Mouse (Mus musculus) neural tube, embryonic 13.5 days (tissue): ENCODE measurements around the gene Nr6a1. TPM values are rescaled to one million over a fixed set of nuclear protein-coding genes. Genes with fewer than 3 reads are reported as not detected.

Experiments
- ATAC-seq: fragments of 200-750 bp; cut with Nextera tagmentation; 2 replicates; pipeline ENCODE4 v1.8.0; 2017; ENCODE audit warnings: low read depth, mild to moderate bottlenecking, moderate TSS enrichment, moderate library complexity
- H3K27ac ChIP-seq: fragments of 300-500 bp; sonication (generic); replicated peaks from 2 replicates; pipeline ENCODE4 v1.5.1; 2015; ENCODE audit warnings: moderate library complexity, mild to moderate bottlenecking, inconsistent platforms
- H3K27me3 ChIP-seq: fragments of 300-500 bp; sonication (generic); 2 replicates; pipeline ENCODE4 v1.6.1; 2015; ENCODE audit warnings: mild to moderate bottlenecking, inconsistent platforms
- H3K36me3 ChIP-seq: fragments of 300-500 bp; sonication (generic); 2 replicates; pipeline ENCODE4 v1.6.1; 2015; ENCODE audit warnings: mild to moderate bottlenecking, inconsistent platforms
- H3K4me1 ChIP-seq: fragments of 300-500 bp; sonication (generic); replicated peaks from 2 replicates; pipeline ENCODE4 v1.6.1; 2015; ENCODE audit warnings: inconsistent platforms
- H3K4me2 ChIP-seq: fragments of 300-500 bp; sonication (generic); 2 replicates; pipeline ENCODE4 v1.6.1; 2015; ENCODE audit warnings: inconsistent platforms, mild to moderate bottlenecking, moderate library complexity
- H3K4me3 ChIP-seq: fragments of 300-500 bp; sonication (generic); 2 replicates; pipeline ENCODE4 v1.5.1; 2015; ENCODE audit warnings: mild to moderate bottlenecking, inconsistent platforms
- H3K9ac ChIP-seq: fragments of 300-500 bp; sonication (generic); 2 replicates; pipeline ENCODE4 v1.6.1; 2015; ENCODE audit warnings: moderate library complexity, mild to moderate bottlenecking, inconsistent platforms
- H3K9me3 ChIP-seq: fragments of 300-500 bp; sonication (generic); 2 replicates; pipeline ENCODE4 v1.6.1; 2016; ENCODE audit warnings: inconsistent platforms
- WGBS: fragments of 180-500 bp; shearing (Covaris S2); methylation state at CpG from one replicate; pipeline ENCODE4 v1.1.7; 2015; 5-methylcytosine and 5-hydroxymethylcytosine counted together
- polyA plus RNA-seq: library from polyadenylated mRNA; unstranded; fragments of >200 nt; fragmentation: Nextera tagmentation; extraction: Ambion mirVana; gene quantifications from 2 replicates; pipeline ENCODE4 v1.2.1, GENCODE M21; 2015

Gene Nr6a1
- polyA plus RNA-seq, 1 experiment from 2014 or later, result 2.9 TPM

DNA sequence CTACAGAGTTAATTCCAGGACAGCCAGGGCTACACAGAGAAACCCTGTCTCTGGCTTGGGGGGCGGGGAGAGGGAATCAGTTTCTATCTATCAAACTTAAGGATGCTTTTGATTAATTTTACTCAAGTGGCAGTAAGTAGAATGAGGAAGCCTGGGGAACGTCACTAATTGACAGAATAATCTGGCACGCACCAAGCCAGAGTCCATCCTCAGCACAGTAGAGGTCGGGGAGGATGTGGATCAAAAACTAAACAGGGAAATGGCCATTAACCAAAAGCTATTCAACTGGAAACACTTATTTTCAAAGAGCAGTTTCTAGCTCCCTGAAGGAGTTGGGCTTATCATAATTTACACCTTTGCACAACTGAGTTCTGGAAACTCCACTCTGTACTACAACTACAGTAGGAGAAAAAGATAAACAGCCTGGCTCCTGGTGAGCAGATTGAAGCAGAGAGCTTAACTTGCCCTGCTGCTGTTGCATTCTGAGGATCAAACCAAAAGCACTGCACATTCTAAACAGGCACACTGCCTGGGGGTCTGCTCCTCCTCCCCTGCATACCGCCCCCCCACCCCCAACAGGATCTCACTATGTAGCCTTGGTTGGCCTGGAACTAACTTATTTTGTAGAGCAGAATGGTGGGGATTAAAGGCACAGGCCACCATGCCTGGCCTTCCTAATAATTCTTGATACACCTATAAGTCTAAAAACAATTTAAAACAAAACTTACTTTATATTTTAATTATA is 141.1 kb downstream of the Nr6a1 start:
- 36% methylated on average over 5 of the region's 5 CpGs for WGBS
- Histone ChIP-seq H3K9ac (no peak overlapping the region), H3K9me3 (no peaks in the 10 kb centered on the region), H3K36me3 (no peaks in the 10 kb centered on the region), H3K4me3 (no peak overlapping the region), H3K4me2 (no peak overlapping the region), H3K27me3 (no peaks in the 10 kb centered on the region), H3K4me1 (peaks cover 23% of the 10 kb centered on the region), H3K27ac (no peak overlapping the region)
- no peak for ATAC-seq

DNA sequence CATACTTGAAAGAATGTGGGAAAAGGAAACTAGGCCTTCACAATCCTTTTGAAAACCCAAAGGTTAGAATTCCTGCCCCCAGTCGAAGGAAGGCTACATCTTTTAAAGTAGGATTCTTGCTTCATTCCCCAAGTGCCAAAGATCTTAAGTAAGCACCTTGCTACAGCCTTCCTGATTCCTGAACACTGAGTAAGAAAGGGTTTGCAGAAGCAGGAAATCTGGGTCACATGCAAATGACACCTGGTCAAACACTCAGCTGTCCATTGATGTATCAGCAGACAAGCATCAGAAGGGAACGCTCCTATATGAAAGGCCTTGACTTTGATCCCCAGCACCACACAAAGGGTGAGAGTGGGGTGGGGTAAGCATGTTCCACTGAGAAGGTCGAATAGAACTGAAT is 142.4 kb downstream of the Nr6a1 start:
- H3K36me3 ChIP-seq, result no peaks in the 10 kb centered on the region
- H3K27me3 ChIP-seq, result no peaks in the 10 kb centered on the region
- peaks cover 23% of the 10 kb centered on the region for H3K4me1 ChIP-seq
- H3K9me3 ChIP-seq, result no peaks in the 10 kb centered on the region
- H3K4me2 ChIP-seq, result no peak overlapping the region
- H3K27ac ChIP-seq, result no peak overlapping the region
- no peak for ATAC-seq
- no peak overlapping the region for H3K4me3 ChIP-seq
- no peak overlapping the region for H3K9ac ChIP-seq
- 60% methylated on average over 3 of the region's 3 CpGs for WGBS

DNA sequence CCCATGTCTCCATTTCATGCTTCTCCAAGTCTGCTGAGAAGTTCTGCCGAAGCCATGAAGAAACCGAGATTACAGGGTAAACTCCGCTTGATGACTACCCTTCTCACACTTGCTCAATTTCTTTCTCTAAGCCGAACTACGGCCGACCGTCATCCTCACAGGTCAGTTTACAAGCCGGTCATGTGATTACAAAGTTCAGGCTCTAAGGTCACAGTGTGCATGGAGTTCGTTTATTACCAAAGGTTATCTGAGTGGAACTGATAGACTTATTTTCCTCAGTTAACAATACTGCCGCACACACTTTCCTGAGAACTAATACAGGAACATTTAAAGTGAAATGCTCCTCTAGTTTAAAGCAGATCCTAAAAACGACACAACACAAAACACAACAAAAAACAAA is 143.1 kb downstream of the Nr6a1 start:
- 15% methylated on average over 11 of the region's 11 CpGs for WGBS
- H3K27me3 ChIP-seq, result no peaks in the 10 kb centered on the region
- H3K4me1 ChIP-seq, result peaks cover 23% of the 10 kb centered on the region
- H3K4me2 ChIP-seq, result no peak overlapping the region
- no peak overlapping the region for H3K4me3 ChIP-seq
- no peak overlapping the region for H3K27ac ChIP-seq
- ATAC-seq, result no peak
- H3K9me3 ChIP-seq, result no peaks in the 10 kb centered on the region
- H3K36me3 ChIP-seq, result no peaks in the 10 kb centered on the region
- H3K9ac ChIP-seq, result no peak overlapping the region

DNA sequence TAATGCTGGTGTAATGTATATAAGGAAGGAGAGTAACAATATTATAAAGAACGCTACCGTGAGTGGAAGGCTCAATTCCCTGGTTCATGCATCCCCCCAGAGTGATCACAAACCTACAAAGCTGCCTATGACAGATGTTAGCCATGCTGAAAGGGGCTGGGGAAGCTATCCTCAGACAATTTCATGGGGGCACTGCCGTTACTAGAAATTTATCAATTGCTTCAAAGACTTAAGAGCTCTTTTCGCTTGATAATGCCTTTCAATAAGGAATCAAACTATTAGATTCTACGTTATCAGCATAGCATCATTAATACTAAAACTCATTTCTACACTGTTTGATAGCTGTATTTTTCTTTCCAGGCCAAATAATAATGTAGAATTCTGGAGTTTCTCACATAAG is 144.1 kb downstream of the Nr6a1 start:
- Histone ChIP-seq H3K36me3 (no peaks in the 10 kb centered on the region), H3K27me3 (no peaks in the 10 kb centered on the region), H3K4me1 (peaks cover 23% of the 10 kb centered on the region), H3K4me2 (no peak overlapping the region), H3K27ac (no peak overlapping the region), H3K9me3 (no peaks in the 10 kb centered on the region), H3K9ac (no peak overlapping the region), H3K4me3 (no peak overlapping the region)
- WGBS, result 35% methylated on average over 5 of the region's 5 CpGs
- ATAC-seq, result no peak

DNA sequence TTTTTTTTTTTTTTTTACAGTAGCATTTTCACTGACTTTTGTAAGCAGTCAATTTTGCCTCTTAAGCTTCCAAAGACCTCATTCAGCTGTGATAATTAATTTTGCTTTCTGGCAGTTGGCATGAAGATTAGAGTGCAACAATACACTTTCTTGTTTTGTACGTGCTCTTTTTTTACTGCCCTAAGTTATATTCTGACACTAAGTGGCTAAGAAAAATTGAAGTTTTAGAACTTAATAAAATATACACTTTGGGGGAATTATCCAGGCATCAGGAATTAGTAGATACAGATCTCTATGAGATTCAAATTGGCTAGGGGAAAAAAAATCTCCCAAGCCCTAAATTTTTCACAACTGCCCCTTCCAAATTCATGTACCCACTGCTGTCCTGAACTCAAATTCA is 144.8 kb downstream of the Nr6a1 start:
- no peaks in the 10 kb centered on the region for H3K9me3 ChIP-seq
- H3K4me3 ChIP-seq, result no peak overlapping the region
- H3K27ac ChIP-seq, result no peak overlapping the region
- H3K9ac ChIP-seq, result no peak overlapping the region
- peaks cover 23% of the 10 kb centered on the region for H3K4me1 ChIP-seq
- no peaks in the 10 kb centered on the region for H3K36me3 ChIP-seq
- no peaks in the 10 kb centered on the region for H3K27me3 ChIP-seq
- WGBS, result 0% methylated on average over 1 of the region's 1 CpGs
- no peak overlapping the region for H3K4me2 ChIP-seq
- ATAC-seq, result no peak

DNA sequence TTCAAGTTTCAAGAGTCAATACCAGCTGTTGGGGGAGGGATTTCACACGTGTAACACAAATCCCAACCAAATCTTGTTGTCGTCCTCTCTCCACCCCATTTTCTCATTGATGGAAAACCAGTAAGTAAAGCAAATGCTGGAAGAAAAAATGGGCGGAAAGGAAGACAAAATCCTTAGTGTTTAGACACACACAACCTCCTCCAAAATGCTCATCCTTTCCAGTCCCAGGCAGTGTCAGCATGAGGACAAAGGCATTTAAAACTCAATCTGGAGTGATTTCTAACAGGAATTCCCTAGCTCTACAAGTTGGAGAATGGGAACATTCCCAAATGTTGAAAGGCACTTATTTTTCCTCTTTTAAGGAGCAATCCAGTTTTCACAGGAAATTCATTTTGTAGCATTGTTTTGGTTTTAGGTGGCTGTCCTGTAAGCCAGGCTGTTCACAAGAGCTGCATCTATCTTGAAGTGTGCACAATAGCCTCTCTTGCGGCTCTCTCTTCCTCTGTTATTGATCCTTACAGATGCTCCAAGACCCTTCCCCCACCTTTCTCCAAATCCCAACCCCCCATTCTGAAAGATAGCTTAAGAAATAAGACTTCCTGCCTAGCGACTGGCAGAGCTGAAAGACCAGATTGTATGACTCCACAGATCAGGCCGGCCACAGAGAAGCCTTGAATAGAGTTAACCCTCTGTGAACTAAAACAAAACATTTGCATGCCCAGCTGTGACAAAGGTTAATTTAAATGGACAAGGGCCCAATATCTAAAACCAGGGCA is 145.4 kb downstream of the Nr6a1 start:
- no peak overlapping the region; the same call in 1 of the 2 replicates for H3K27ac ChIP-seq
- H3K4me3 ChIP-seq, result no peak overlapping the region
- no peak; the same call in 1 of the 2 replicates for ATAC-seq
- no peak overlapping the region for H3K9ac ChIP-seq
- H3K9me3 ChIP-seq, result no peaks in the 10 kb centered on the region
- no peaks in the 10 kb centered on the region for H3K27me3 ChIP-seq
- peaks cover 23% of the 10 kb centered on the region for H3K4me1 ChIP-seq
- peak overlapping the region; percentile 32; the same call in 1 of the 2 replicates for H3K4me2 ChIP-seq
- H3K36me3 ChIP-seq, result no peaks in the 10 kb centered on the region
- 9% methylated on average over 6 of the region's 6 CpGs for WGBS

DNA sequence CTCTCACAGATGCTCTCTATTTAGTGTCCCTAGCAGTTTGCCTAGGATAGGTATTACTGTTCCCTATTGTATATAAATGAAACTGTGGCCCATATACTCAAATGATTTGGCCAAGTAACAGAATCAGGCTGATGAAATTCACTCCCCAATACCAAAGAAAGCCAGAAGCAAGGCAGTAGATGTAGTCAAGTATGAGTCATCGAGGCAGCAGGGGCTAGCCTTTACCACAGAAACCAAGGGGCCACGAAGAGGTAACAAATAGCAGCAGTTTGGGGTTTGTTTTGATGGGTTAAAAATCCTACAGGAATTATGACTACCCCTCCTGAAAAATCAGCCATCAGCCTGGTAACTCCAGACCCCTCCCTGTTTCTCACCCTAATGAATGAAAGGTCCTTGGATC is 147.5 kb downstream of the Nr6a1 start:
- WGBS, result 84% methylated on average over 2 of the region's 2 CpGs
- Histone ChIP-seq H3K9ac (no peak overlapping the region), H3K4me2 (no peak overlapping the region), H3K36me3 (no peaks in the 10 kb centered on the region), H3K27ac (no peak overlapping the region), H3K4me1 (peaks cover 15% of the 10 kb centered on the region), H3K9me3 (no peaks in the 10 kb centered on the region), H3K27me3 (no peaks in the 10 kb centered on the region), H3K4me3 (no peak overlapping the region)
- ATAC-seq, result no peak

DNA sequence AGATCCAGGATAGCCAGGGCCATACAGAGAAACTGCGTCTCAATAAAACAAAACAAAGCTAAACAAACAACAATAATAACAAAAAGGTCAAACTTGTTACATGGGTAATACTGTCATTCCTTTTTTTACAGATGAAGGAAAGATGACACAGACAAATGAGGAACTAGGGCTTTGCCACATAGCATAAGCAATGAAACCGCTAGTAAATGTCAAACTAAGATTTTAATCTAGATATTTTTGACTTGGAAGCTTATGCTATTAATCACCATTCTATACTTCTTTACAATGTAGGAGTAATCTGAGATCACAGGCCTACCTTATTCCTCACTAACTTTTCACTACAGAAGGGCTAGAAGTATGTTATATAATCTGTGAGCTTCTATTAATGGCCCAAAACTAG is 150.2 kb downstream of the Nr6a1 start:
- 91% methylated on average over 2 of the region's 2 CpGs for WGBS
- H3K9ac ChIP-seq, result no peak overlapping the region
- ATAC-seq, result no peak

DNA sequence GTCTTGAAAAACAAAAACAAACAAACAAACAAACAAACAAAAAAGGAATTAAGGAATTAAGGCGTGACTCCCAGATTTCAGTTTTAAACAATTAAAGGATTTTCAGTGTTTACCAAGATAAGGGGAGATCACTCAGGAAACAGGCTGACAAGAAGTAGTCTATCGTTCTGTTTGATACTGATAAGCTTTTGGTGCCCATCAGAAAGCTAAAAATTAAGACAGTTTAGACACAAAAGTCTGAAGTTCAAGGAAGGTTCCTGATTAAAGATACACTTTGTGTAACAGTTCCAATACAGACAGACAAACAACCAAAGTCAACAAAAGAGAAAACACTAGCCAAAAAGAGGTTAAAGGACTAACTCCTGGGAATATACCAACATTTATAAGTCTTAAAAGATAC is 152.6 kb downstream of the Nr6a1 start:
- H3K4me3 ChIP-seq, result no peak overlapping the region

More for the DNA sequence above, 150.2 kb downstream of the Nr6a1 start:
- Histone ChIP-seq H3K4me2 (no peak overlapping the region), H3K36me3 (no peaks in the 10 kb centered on the region), H3K27ac (no peak overlapping the region), H3K4me1 (peaks cover 6% of the 10 kb centered on the region), H3K27me3 (no peaks in the 10 kb centered on the region), H3K9me3 (no peaks in the 10 kb centered on the region), H3K4me3 (no peak overlapping the region)

DNA sequence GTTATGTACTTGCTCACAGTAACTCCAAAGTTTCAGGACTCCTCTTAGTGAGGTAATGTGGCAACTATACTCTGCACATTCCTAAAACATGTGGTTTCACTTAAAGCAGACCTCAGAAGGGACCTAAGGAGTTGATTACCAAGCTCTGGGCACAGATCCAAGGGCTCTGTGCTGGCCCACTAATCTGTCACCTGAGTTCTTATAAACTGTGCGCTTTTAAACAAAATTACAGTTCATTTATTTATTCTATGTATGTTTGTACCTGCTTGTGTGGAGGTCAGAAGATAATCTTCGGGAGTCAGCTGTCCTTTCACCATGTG is 156.1 kb downstream of the Nr6a1 start:
- no peak for ATAC-seq
- WGBS, result 78% methylated on average over 2 of the region's 2 CpGs

More for the DNA sequence above, 152.6 kb downstream of the Nr6a1 start:
- WGBS, result 90% methylated on average over 2 of the region's 2 CpGs
- H3K9me3 ChIP-seq, result no peaks in the 10 kb centered on the region
- no peaks in the 10 kb centered on the region for H3K36me3 ChIP-seq
- no peak overlapping the region for H3K9ac ChIP-seq
- H3K4me1 ChIP-seq, result no peaks in the 10 kb centered on the region
- H3K27me3 ChIP-seq, result no peaks in the 10 kb centered on the region
- H3K4me2 ChIP-seq, result no peak overlapping the region
- no peak overlapping the region for H3K27ac ChIP-seq
- ATAC-seq, result no peak

DNA sequence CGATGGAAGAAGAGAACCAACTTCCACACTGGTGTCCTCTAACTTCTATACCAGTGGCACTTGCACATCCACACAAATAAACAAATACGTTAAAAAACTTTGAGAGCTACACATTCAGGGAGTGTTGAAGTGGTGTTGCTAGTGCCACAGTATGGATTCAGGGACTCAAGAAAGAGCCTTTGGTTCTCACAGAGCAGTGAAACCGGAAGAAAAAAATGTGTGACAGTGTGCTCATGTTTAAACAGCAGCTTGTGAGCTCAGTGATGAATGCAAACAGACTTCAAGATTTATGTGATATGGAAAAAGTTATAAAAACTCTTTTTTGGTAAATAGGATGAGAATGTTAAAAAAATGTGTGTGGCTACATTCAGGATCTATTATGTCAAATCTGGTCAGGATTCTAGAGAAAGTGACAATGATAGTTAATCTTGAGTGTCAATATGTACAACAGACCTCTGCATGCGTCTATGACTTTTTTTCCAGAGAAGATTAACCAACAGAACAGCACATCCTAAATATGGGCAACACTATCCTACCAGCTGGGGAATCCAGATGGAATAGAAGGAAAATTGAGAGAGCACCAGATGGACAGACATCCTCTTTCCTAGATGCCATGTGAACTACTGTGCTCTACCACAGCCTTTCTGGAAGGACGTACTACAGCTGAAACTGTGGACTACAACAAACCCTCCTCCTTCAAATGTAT is 156.6 kb downstream of the Nr6a1 start:
- Histone ChIP-seq H3K4me3 (no peak overlapping the region), H3K27me3 (no peaks in the 10 kb centered on the region)
- WGBS, result 84% methylated on average over 5 of the region's 5 CpGs

More for the DNA sequence above, 156.1 kb downstream of the Nr6a1 start:
- no peak overlapping the region for H3K4me2 ChIP-seq
- H3K36me3 ChIP-seq, result no peaks in the 10 kb centered on the region
- no peak overlapping the region for H3K4me3 ChIP-seq
- no peak overlapping the region for H3K9ac ChIP-seq
- H3K27ac ChIP-seq, result no peak overlapping the region
- no peaks in the 10 kb centered on the region for H3K27me3 ChIP-seq
- no peaks in the 10 kb centered on the region for H3K4me1 ChIP-seq
- no peaks in the 10 kb centered on the region for H3K9me3 ChIP-seq

DNA sequence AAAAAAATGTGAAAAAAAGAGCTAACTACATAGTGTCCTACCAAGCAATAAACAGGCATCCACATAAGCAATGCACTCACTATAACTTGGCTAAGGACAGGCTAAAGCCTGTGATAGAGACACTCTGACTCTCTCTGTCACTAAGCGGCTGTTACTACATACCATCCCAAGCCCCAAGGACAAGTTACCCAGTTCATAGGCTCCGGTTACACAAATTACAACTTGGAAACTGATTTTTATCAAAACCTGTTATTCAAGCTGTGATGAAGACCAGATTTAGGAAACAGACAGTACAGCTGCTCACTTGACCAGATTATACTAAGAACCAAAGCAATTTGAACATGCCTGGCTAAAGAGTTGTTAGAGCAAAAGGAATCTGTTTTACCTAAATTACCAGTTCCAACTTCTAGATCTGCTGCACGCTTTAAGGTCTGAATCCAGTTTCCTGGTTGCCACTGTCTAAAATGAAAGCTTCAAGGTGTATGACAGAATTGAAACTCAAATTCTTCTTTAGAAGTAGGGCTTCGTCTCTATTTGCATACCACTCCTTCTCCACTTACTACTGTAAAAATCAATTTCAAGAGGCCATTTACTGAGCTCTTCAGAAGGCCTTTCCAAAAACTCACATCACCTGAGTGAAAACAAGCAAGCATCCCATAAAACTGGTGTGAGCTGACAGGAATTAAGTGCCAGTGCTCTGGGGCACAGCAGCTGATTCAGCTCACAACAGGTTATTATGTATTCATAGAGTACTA is 160.1 kb downstream of the Nr6a1 start:
- Histone ChIP-seq H3K9ac (no peak overlapping the region), H3K4me1 (no peaks in the 10 kb centered on the region), H3K27me3 (no peaks in the 10 kb centered on the region), H3K4me2 (no peak overlapping the region), H3K9me3 (no peaks in the 10 kb centered on the region), H3K27ac (no peak overlapping the region), H3K4me3 (no peak overlapping the region), H3K36me3 (no peaks in the 10 kb centered on the region)
- no peak for ATAC-seq
- WGBS, result 92% methylated on average over 4 of the region's 4 CpGs

More for the DNA sequence above, 156.6 kb downstream of the Nr6a1 start:
- H3K4me1 ChIP-seq, result no peaks in the 10 kb centered on the region
- H3K9ac ChIP-seq, result no peak overlapping the region
- no peak overlapping the region for H3K4me2 ChIP-seq
- no peaks in the 10 kb centered on the region for H3K9me3 ChIP-seq
- ATAC-seq, result no peak
- H3K27ac ChIP-seq, result no peak overlapping the region
- H3K36me3 ChIP-seq, result no peaks in the 10 kb centered on the region
